Mouse (Mus musculus) hindbrain, postnatal 0 days (tissue): ENCODE data around the gene 1700019N19Rik. TPM values are rescaled to one million over a fixed set of nuclear protein-coding genes. Genes with fewer than 3 reads are reported as not detected.

Source experiments
- ATAC-seq: fragments of 200-750 bp; cut with Nextera tagmentation; 2 replicates; pipeline ENCODE4 v1.8.0; 2017; ENCODE audit warnings: mild to moderate bottlenecking, moderate TSS enrichment, moderate library complexity
- DNase-seq: peaks from one replicate; pipeline ENCODE4 v3.0.0-alpha.2; 2015; ENCODE audit warnings: low spot score
- H3K27ac ChIP-seq: fragments of 300-500 bp; sonication (generic); 2 replicates; pipeline ENCODE4 v1.5.1; 2014; ENCODE audit warnings: mild to moderate bottlenecking
- H3K27me3 ChIP-seq: fragments of 300-500 bp; sonication (generic); 2 replicates; pipeline ENCODE4 v1.6.1; 2014; ENCODE audit warnings: low read length, mixed read lengths; ENCODE audit not compliant: insufficient read depth
- H3K36me3 ChIP-seq: fragments of 300-500 bp; sonication (generic); 2 replicates; pipeline ENCODE4 v1.6.1; 2014; ENCODE audit warnings: low read length, mixed read lengths; ENCODE audit not compliant: insufficient read depth
- H3K4me1 ChIP-seq: fragments of 300-500 bp; sonication (generic); 2 replicates; pipeline ENCODE4 v1.6.1; 2014; ENCODE audit warnings: antibody characterized with exemption, low read length, mixed read lengths; ENCODE audit not compliant: insufficient read depth
- H3K4me2 ChIP-seq: fragments of 300-500 bp; sonication (generic); 2 replicates; pipeline ENCODE4 v1.6.1; 2014; ENCODE audit warnings: low read depth, mild to moderate bottlenecking, low read length, moderate library complexity, mixed read lengths
- H3K4me3 ChIP-seq: fragments of 300-500 bp; sonication (generic); 2 replicates; pipeline ENCODE4 v1.5.1; 2014; ENCODE audit warnings: low read length
- H3K9ac ChIP-seq: fragments of 300-500 bp; sonication (generic); replicated peaks from 2 replicates; pipeline ENCODE4 v1.6.1; 2014; ENCODE audit warnings: mild to moderate bottlenecking, low read length, moderate library complexity, mixed read lengths
- H3K9me3 ChIP-seq: fragments of 300-500 bp; sonication (generic); 2 replicates; pipeline ENCODE4 v1.6.1; 2016; ENCODE audit warnings: low read length, mixed read lengths
- CTCF ChIP-seq: IDR thresholded peaks from 2 replicates; pipeline ENCODE4 v1.5.1; 2016; ENCODE audit warnings: antibody characterized with exemption, control low read depth, low read depth
- WGBS: fragments of 180-500 bp; shearing (Covaris S2); extraction: QIAGEN DNeasy Blood & Tissue Kit; methylation state at CpG from one replicate; pipeline ENCODE4 v1.1.7; 2014; 5-methylcytosine and 5-hydroxymethylcytosine counted together
- polyA plus RNA-seq: library from polyadenylated mRNA; unstranded; fragments of >200 nt; fragmentation: Nextera tagmentation; extraction: Ambion mirVana; gene quantifications from 2 replicates; pipeline ENCODE4 v1.2.1, GENCODE M21; 2015
- total RNA-seq: library from RNA; depleted of rRNA; stranded (reverse); fragments of >200 nt; gene quantifications from 2 replicates; pipeline ENCODE4 v1.2.3, GENCODE M21; 2014

1700019N19Rik gene
- total and polyA plus RNA-seq, 2 experiments from 2014 or later = not detected

GRCm38 (mm10) chr19:58822454-58823200, 28.4 kb upstream of the 1700019N19Rik start:
- Histone ChIP-seq H3K9me3 (no peaks in the 10 kb centered on the region), H3K9ac (no peak overlapping the region), H3K4me2 (no peak overlapping the region), H3K27me3 (no peaks in the 10 kb centered on the region), H3K4me1 (no peaks in the 10 kb centered on the region), H3K36me3 (no peaks in the 10 kb centered on the region), H3K27ac (no peak overlapping the region), H3K4me3 (no peak overlapping the region)
- WGBS = 42% methylated on average over 20 of the region's 20 CpGs
- no peak for TF ChIP-seq CTCF
- DNase-seq = peak; percentile 65
- peak; percentile 61 for ATAC-seq

- H3K4me2 ChIP-seq = no peak overlapping the region
- no peak overlapping the region for H3K4me3 ChIP-seq
- TF ChIP-seq CTCF = no peak
- H3K9ac ChIP-seq = no peak overlapping the region
- no peaks in the 10 kb centered on the region for H3K9me3 ChIP-seq
- no peaks in the 10 kb centered on the region for H3K27me3 ChIP-seq
- no peaks in the 10 kb centered on the region for H3K36me3 ChIP-seq
- 79% methylated on average over 14 of the region's 14 CpGs for WGBS
- DNase-seq (no peak), ATAC-seq (no peak)
- no peak overlapping the region for H3K27ac ChIP-seq
- no peaks in the 10 kb centered on the region for H3K4me1 ChIP-seq
Observed at GRCm38 (mm10) chr19:58818571-58819415, 24.5 kb upstream of the 1700019N19Rik start.

GRCm38 (mm10) chr19:58817398-58817797, 23.1 kb upstream of the 1700019N19Rik start:
- Histone ChIP-seq H3K9me3 (no peaks in the 10 kb centered on the region), H3K27me3 (no peaks in the 10 kb centered on the region), H3K4me3 (no peak overlapping the region), H3K9ac (no peak overlapping the region), H3K4me1 (no peaks in the 10 kb centered on the region), H3K4me2 (no peak overlapping the region), H3K27ac (no peak overlapping the region), H3K36me3 (no peaks in the 10 kb centered on the region)
- 77% methylated on average over 11 of the region's 11 CpGs for WGBS
- DNase-seq = no peak
- ATAC-seq = no peak
- TF ChIP-seq CTCF = no peak

GRCm38 (mm10) chr19:58816453-58817041, 22.3 kb upstream of the 1700019N19Rik start:
- H3K9me3 ChIP-seq = no peaks in the 10 kb centered on the region
- no peaks in the 10 kb centered on the region for H3K4me1 ChIP-seq
- DNase-seq = no peak
- H3K27ac ChIP-seq = no peak overlapping the region
- no peak for TF ChIP-seq CTCF
- H3K4me3 ChIP-seq = no peak overlapping the region
- no peaks in the 10 kb centered on the region for H3K36me3 ChIP-seq
- H3K27me3 ChIP-seq = no peaks in the 10 kb centered on the region
- 73% methylated on average over 17 of the region's 17 CpGs for WGBS
- H3K4me2 ChIP-seq = no peak overlapping the region
- ATAC-seq = no peak
- no peak overlapping the region for H3K9ac ChIP-seq

GRCm38 (mm10) chr19:58815179-58815922, 21.1 kb upstream of the 1700019N19Rik start:
- ATAC-seq (no peak), DNase-seq (no peak)
- H3K27me3 ChIP-seq = no peaks in the 10 kb centered on the region
- no peaks in the 10 kb centered on the region for H3K9me3 ChIP-seq
- H3K4me2 ChIP-seq = no peak overlapping the region
- no peak overlapping the region for H3K9ac ChIP-seq
- no peaks in the 10 kb centered on the region for H3K4me1 ChIP-seq
- no peak overlapping the region for H3K4me3 ChIP-seq
- TF ChIP-seq CTCF = no peak
- H3K27ac ChIP-seq = no peak overlapping the region
- H3K36me3 ChIP-seq = no peaks in the 10 kb centered on the region
- 74% methylated on average over 13 of the region's 13 CpGs for WGBS

- Histone ChIP-seq H3K27me3 (no peaks in the 10 kb centered on the region), H3K27ac (no peak overlapping the region), H3K9ac (no peak overlapping the region), H3K4me3 (no peak overlapping the region), H3K9me3 (no peaks in the 10 kb centered on the region), H3K36me3 (no peaks in the 10 kb centered on the region), H3K4me2 (no peak overlapping the region), H3K4me1 (no peaks in the 10 kb centered on the region)
- no peak for TF ChIP-seq CTCF
- no peak for ATAC-seq
- WGBS = 61% methylated on average over 5 of the region's 5 CpGs
- DNase-seq = no peak
Observed at GRCm38 (mm10) chr19:58810536-58810935, 16.3 kb upstream of the 1700019N19Rik start.
